Mouse (Mus musculus): ENCODE data around the gene Arhgef28. TPM values are rescaled to one million over a fixed set of nuclear protein-coding genes. Genes with fewer than 3 reads are reported as not detected.

Arhgef28 gene
- 23.3 TPM for polyA plus RNA-seq (2014; fragmentation: Illumina TruSeq; extraction: RNeasy Lipid Tissue Mini Kit (QIAGEN cat#74804))

GRCm38 (mm10) chr13:98205771-98206545 is at the start of gene Arhgef28:
Gene Arhgef28, minus strand, starts transcription at chr13:98206439.

Other genes starting within 250 kb of the Arhgef28 start
- gene Utp15, start 56.6 kb upstream of the Arhgef28 start, polyA plus RNA-seq (2014; fragmentation: Illumina TruSeq; extraction: RNeasy Lipid Tissue Mini Kit (QIAGEN cat#74804)): 28.1 TPM
- 34.2 TPM for gene Ankra2, start 56.6 kb upstream of the Arhgef28 start, polyA plus RNA-seq (2014; fragmentation: Illumina TruSeq; extraction: RNeasy Lipid Tissue Mini Kit (QIAGEN cat#74804))
- not detected for gene Gm21976, start 73.4 kb upstream of the Arhgef28 start, polyA plus RNA-seq (2014; fragmentation: Illumina TruSeq; extraction: RNeasy Lipid Tissue Mini Kit (QIAGEN cat#74804))
- 1,169 TPM for gene Btf3, start 110.6 kb upstream of the Arhgef28 start, polyA plus RNA-seq (2014; fragmentation: Illumina TruSeq; extraction: RNeasy Lipid Tissue Mini Kit (QIAGEN cat#74804))
- gene Foxd1, start 147.8 kb upstream of the Arhgef28 start, polyA plus RNA-seq (2014; fragmentation: Illumina TruSeq; extraction: RNeasy Lipid Tissue Mini Kit (QIAGEN cat#74804)): not detected